Mouse (Mus musculus) spleen, postnatal 36 days (tissue): ENCODE measurements around the gene Pcyt1a.

Experiments used
- DNase-seq, 2 experiments: peaks; one replicate each; pipeline ENCODE4 v3.0.0; 2022; ENCODE audit warnings: low spot score in 2 of 2, mixed read lengths in 1 of 2

Gene Pcyt1a

DNA sequence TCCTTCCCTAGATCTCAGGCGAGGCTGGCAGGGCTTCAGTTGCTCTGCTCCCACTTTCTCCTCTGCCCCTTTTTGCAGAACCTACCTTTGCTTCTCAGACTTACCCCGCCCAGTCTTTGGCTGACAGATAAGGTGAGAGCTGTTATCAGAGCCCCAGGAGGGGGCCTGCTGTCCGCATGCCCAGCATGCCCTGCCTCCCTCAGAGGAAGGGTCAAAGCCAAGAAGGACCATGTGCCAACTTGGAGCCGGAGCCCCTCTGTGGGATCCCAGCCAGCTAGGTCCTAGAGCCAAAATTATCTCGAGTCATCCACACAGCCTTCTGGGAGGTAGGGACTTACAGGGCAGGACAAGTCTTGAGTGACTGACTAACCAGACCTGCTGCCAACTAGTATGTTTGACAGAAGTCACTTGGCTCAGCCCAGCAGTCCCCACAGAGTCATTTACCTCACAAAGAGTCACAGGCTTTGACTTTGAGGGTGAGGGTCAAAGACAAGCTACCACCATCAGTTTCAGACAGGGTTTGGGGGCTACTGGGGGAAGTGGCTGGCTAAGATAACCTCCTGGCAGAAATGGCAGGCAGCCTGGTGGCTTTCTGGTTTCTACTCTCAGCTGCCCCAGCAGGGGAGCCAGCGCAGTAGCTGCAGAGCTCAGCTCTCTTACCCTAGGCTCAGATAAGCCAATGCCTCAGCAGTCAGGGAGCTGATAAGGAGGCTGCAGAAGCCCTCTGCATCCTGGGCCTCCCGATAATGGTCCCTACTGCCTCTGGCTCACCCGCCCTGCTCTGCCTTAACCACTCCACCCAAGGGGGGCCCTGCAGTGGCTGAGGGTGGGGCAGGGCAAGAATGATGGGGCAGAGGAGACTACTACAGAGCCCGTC, 78.6 kb downstream of the Pcyt1a start:
- DNase-seq, result peak; percentile 81 to 89

DNA sequence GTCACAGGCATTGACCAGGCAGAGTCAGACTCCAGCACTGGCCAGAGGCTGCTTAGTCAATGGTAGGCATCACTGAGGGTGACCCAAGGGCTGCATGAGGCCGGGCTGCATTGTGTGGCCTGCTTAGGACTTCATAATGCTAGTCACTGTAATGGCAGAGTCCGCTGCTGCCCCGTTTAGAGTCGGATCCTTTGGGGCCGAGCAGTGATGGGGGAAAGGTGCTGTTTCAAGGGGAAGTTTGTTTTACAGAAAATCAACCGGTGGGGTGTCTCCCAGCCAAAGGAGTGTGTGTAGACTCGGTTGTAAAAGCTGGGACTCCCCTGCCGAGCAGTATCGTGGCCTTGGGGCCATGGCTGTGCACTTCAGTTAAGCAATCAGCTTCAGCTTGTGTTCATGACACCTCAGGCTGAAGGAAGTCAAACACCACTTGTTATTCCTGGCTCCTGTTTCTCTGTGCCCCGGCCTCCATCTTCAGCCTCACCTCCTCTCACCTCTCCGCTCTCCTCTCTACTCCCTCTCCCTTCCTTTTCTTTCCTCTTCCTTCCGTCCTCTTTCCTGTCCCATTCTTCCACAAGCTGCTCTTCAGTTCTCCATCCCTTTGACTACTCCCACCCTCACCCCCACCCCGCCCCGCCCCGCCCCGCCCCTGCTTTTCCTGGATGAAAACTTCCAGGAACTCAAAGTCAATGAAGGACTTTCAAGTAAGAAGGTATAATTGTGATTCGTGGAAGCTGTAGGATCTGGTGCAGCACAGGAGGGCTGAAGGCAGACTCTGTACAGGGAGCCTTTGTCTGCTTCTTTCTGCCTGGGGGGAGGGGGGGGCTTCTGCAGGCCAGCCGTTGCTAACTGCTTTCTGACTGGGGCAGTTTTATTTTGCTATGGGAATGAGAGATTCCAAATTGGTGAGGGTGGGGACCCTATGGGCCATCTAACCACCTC, 79.9 kb downstream of the Pcyt1a start:
- DNase-seq, result no peak

DNA sequence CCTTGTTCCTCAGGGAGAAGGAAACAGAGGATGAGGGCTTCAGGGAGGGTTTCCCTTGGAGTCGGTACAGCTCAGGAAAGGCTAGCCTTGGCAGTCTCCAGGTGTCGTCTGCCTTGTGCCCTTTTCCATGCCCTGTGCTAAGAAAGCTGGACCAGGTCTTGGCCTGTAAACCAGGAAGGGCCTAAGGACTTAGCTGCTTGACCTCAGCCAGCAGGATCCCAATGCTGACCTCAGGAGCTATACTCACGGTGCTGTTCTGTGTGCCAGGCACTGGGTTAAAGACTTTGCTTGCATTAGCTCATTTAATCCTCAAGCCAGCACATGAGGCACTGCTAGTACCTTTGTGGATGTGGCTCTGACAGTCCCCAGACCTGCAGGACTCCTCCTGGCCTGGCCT, 80.6 kb downstream of the Pcyt1a start:
- no peak for DNase-seq

DNA sequence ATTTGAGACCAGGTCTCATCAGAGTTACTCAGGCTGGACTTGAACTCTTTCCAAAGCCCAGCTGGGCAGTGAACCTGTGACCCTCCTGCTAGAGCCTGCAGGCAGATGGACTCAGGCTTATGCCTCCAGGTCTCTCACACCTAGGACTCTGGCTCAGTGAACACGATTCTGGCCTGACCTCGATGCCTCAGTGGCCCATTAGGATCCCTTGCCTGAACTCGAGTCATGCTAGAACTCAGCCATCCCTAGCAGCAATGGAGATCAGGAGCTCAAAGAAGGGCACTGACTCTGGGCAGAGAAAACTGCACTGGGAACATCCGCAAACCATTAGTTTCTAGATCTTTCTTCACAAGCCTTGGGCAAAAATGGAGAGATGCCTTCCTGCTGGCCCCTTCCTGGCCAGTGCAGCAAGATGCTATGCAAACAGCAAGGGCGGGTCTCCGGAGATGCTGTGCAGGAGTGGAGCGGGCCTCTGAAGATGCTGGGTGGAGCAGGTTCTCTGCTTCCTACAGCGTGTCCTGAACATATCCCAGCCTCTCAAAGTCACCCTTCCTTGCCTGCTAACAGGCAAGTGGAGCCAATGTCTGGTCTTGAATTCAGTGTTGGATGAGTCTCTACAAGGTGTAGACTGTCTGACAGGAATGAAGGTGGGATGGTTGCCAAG, 81.2 kb downstream of the Pcyt1a start:
- no peak for DNase-seq

DNA sequence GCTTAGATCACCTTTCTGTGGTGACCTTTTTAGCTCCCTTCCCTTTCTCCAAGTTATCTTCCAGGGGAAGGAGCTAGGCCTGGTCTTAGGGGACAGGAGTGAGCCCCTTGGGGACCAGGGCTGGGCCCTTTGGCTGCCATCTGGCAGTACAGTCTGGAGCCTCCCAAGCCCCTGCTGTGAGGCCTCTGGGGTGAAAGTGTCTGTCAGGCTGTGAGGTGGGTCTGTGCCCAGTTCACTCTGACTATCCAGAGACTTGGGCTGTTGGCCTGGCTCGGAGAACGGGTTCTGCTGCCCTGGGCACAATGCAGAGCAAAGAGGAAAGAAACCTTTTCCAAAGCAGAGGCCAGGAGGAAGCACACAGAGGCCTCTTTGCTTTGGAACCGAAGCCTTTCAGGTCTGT, 82.2 kb downstream of the Pcyt1a start:
- no peak for DNase-seq

DNA sequence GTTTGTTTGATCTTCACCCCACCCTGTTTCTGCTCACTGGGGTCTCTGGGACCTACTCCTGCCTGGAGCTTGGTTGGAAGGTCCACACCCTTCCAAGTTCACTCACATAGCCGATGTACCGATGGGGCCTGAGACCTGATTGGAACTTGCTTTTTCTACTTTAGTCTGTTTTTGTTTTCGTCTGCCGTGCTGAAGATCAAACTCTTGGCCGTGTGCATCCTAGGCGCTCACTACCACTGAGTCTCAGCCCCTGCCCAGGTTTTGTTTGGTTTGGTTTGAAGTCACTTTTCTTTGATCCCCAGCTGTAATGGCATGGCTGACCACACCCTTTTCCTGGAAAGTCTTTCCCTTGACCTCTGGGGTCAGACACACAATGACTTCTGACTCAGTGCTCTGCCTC, 82.7 kb downstream of the Pcyt1a start:
- no peak for DNase-seq

DNA sequence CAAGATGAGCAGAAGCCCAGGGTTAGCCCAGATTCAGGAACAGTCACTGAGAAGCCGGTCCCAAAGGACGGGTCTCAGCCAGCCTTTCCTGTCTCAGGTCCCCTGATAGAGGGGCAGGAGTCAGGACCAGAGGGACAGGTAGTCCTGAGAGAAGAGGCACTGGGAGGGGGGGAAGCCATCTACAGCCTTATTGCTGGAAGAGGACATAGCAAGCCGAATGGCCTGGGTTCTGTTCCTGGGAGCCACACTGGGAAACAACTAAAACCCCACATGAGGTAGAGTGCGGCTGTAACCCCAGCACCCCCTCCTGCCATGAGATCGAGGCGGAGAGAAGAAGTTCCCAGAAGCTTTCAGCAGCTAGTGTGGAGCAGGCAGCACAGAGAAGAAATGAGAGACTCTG, 83.2 kb downstream of the Pcyt1a start:
- no peak for DNase-seq

DNA sequence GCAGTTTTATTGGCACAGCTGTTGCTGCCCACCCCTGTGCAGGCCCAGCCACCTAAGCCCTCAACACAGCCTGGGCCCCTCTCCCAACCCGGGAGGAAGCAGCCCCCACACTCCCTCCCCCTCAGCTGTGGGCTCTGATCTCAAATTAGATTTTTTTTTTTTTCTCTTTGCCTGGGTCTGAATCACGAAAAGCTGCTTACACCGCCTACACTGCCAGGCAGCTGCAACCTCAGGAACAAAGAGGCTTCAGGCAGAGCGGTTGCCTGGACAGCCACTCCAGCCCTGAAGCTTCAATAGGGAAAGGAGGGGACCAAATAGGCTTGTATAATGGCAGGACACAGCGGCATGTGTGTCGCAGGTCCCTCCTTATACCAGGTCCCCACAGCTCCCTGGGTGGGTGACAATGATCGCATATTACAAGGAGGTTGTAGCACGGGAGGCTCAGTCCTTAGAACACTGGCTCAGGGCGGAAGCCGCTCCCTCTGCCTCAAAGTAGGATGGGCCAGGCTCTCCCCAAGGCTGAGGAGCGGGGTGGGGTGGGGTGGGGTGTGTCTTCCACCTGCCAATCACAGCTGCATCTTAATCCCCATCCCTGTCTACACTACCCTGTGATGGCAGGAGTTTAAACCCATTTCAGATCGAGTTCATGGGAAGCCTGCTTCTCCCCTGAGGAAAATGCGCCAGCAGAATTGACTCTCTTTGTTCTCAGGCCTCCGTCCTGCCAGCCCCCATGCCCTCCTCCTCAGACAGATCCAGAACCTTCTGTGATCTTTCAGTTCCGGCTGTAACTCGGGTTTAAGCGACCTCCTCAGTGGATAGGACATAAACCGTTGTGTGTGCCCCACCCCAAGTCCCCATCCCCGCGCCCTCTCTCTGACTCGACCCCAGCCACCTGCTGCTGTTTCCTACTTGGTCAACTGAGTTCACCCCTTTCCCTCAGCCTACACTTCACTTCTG, 85.6 kb downstream of the Pcyt1a start:
- no peak for DNase-seq

DNA sequence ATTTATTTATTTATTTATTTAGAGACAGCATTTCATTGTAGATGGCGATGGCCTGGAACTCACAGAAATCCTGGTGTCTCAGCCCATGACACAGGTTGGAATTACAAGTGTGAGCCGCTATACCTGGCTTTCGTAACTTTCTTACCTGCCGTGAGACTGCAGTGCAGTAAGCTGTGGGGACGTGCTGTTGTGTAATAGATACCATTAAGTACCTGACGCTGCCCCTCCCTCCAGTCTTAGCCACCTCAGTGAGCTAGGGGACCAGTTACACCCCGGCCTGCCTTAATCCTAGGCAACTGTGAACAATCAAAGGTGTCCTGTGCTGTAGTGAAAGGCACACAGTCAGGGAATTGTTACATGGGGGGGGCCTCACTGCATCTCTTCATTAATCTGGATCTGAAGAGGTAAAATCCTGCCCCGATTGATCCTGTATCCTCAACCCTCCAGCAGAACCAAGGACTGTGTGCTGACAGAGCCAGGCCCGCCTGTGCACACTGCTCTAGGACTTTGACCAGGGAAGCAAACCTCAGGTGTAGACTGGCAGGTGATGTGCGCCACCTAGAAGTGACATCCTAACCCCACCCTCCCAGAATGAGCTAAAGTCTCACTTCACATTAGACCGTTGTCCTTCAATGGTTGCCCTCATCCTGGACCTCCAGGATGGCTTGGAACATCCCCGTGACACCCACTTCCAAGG, 87.2 kb downstream of the Pcyt1a start:
- DNase-seq, result no peak

DNA sequence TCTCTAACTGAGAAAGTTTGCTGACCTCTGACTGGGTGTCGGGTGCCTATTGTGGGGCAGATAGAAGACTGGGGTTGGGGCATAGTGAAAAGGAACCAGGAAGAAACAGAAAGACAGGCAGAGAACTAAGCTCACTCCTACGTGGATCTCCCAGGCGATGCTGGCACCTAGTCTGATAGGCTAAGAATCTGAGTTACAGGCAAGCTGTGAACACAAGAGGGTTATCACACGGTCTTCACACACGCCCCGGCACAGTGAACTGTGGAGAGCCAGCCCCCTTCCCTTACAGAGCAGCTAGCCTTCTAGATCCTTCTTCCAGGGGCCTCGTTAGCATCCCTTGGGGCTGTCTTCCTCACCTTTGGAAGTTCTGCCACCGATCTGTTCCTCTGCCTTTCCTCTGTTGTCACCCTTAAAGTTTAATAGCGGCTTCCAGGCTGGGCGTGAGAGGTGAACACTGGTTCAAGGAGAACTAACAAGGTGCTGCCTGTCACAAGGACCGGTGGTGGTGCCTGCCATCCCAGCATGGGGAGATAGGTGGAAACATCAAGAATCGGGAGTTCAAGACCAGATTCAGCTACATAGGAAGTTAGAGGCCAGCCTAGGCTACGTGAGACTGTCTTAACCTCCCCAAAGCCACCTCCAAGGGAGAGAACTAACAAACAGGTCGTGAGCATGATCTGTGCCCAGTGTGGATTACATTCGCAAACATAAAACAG, 89.1 kb downstream of the Pcyt1a start:
- peak in 1 of 2 experiments; percentile 29 for DNase-seq

DNA sequence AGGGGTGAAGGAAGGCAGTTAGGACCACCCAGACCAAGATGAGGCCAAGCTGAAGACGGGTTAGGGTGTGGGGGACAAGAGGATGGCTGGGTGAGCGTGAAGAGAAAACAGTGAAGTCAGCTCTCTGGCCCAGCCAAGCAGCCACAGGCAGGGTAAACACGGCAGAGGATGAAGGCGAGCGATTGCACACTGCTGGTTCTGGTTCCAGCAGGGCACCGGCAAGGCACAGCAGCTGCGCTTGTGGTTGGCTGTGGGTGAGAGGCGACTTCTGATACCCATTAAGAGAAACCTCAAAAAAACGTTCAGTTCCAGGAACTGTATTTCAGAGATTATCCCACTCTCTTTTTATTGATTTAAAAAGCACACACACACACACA, 89.6 kb downstream of the Pcyt1a start:
- peak; percentile 80 for DNase-seq

DNA sequence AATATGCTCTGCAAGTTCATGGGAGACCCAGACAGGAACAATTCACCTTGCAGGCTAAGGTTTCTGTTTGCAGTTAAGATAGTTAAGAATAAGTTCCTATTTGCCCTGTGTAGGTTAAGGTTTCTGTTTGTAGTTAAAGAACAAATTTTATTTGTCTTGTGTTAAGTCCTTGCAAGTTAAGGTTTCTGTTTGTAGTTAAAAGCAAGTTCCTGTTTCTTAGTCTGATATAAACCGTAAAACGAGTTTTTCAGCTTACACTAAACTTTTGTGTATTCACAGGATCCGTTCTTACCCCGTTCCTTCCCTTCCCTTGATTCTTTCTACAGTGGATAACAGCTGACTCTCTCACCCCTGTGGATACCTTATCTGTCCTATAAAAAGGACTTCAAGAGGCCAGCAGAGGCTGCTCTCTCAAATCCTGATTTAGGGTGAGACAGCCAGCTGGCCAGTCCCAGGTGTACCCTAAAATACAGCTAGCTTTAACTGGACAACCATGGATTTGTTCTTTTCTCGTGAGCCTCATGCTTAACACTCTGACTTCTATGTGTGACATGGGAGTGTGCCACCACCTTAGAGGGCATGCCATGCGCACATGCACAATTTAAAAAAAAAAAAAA, 92.0 kb downstream of the Pcyt1a start:
- no peak for DNase-seq

DNA sequence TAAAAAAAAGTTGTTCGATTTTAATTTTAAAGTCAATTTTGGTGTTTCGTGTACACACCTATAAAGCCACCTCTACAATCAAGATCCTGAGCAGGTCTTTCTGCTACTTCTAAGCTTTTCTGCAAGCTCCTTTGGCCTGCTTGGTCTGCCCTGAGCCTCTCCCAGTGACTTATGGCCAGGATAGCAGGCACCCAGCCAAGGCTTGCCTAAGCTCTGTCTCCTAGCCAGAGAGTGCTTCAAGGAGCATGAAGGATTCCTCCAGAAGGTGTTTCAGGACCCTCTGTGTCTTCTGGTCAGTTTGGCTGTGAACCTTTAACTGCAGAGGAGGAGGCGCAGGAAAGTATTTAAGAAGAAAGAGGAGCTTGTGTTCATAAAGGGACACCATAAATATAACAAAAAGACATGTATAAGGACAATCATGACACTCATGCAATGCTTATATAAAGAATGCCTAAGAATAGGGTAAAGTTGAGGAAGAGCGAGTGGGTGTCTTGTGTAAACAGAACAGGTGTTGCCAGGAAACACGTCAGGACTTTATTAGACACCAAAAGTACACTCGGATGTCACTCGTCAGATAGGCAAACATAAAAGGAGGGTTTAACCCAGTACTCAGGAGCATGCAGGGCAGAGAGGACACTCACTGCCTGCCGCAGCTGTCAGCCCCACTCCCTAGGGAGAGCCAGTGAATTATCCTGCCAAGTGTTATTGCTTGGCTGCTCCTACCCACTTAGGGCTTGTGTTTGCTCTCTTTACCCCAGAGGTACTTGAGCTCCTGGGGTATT, 92.9 kb downstream of the Pcyt1a start:
- DNase-seq, result peak; percentile 45 to 48

DNA sequence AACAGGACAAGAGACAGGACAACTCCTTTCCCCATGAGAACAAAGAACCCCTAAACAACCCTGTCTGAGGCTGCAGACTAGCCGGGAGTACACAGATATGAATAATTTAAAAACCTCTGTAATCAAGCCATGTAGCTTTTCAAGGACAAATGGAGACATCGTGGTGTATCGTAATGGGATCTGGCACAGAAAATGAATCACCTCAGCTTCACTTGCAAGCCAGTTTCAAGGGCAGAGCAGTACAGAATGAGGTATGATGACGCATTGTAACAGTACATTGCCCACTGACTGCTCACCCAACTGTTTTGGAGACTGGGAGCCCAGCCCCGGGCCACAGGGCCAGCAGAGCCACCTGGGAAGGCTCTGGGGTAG, 93.5 kb downstream of the Pcyt1a start:
- DNase-seq, result no peak
